Mouse (Mus musculus) heart, postnatal 0 days (tissue): Measurements from ENCODE around the gene Pygm. TPM values are rescaled to one million over a fixed set of nuclear protein-coding genes. Genes with fewer than 3 reads are reported as not detected.

Experiments used
- ATAC-seq: fragments of 200-750 bp; cut with Nextera tagmentation; 2 replicates; pipeline ENCODE4 v1.8.0; 2017; ENCODE audit warnings: low read depth, moderate number of reproducible peaks, moderate library complexity; ENCODE audit not compliant: insufficient read depth
- DNase-seq: peaks from one replicate; pipeline ENCODE4 v3.0.0-alpha.2; 2016; ENCODE audit warnings: low spot score
- H3K27ac ChIP-seq: fragments of 300-500 bp; sonication (generic); 2 replicates; pipeline ENCODE4 v1.5.1; 2014; ENCODE audit warnings: low read depth, mild to moderate bottlenecking
- H3K27me3 ChIP-seq: fragments of 300-500 bp; sonication (generic); 2 replicates; pipeline ENCODE4 v1.6.1; 2014; ENCODE audit warnings: low read length, mixed read lengths; ENCODE audit not compliant: control insufficient read depth, insufficient read depth
- H3K36me3 ChIP-seq: fragments of 300-500 bp; sonication (generic); replicated peaks from 2 replicates; pipeline ENCODE4 v1.6.1; 2014; ENCODE audit warnings: low read length, mixed read lengths; ENCODE audit not compliant: control insufficient read depth, insufficient read depth
- H3K4me1 ChIP-seq: fragments of 300-500 bp; sonication (generic); 2 replicates; pipeline ENCODE4 v1.6.1; 2014; ENCODE audit warnings: antibody characterized with exemption; ENCODE audit not compliant: control insufficient read depth, insufficient read depth
- H3K4me2 ChIP-seq: fragments of 300-500 bp; sonication (generic); 2 replicates; pipeline ENCODE4 v1.6.1; 2014; ENCODE audit warnings: low read depth, mild to moderate bottlenecking, low read length, moderate library complexity
- H3K4me3 ChIP-seq: fragments of 300-500 bp; sonication (generic); 2 replicates; pipeline ENCODE4 v1.5.1; 2014; ENCODE audit warnings: low read depth, low read length
- H3K9ac ChIP-seq: fragments of 300-500 bp; sonication (generic); replicated peaks from 2 replicates; pipeline ENCODE4 v1.6.1; 2014; ENCODE audit warnings: low read depth, low read length, mixed read lengths
- H3K9me3 ChIP-seq: fragments of 300-500 bp; sonication (generic); replicated peaks from 2 replicates; pipeline ENCODE4 v1.6.1; 2016; ENCODE audit warnings: low read length; ENCODE audit not compliant: control insufficient read depth
- CTCF ChIP-seq: IDR thresholded peaks from 2 replicates; pipeline ENCODE4 v1.5.1; 2016; ENCODE audit warnings: antibody characterized with exemption, control low read depth, low read depth
- EP300 ChIP-seq: IDR thresholded peaks from 2 replicates; pipeline ENCODE4 v1.6.1; 2016; ENCODE audit warnings: antibody characterized with exemption, low read depth
- WGBS: fragments of 180-500 bp; shearing (Covaris S2); extraction: QIAGEN DNeasy Blood & Tissue Kit; methylation state at CpG from one replicate; pipeline ENCODE4 v1.1.7; 2014; 5-methylcytosine and 5-hydroxymethylcytosine counted together
- polyA plus RNA-seq: library from polyadenylated mRNA; unstranded; fragments of >200 nt; fragmentation: Nextera tagmentation; extraction: Ambion mirVana; gene quantifications from 2 replicates; pipeline ENCODE4 v1.2.1, GENCODE M21; 2015
- total RNA-seq: library from RNA; depleted of rRNA; stranded (reverse); fragments of >200 nt; gene quantifications from 2 replicates; pipeline ENCODE4 v1.2.3, GENCODE M21; 2014; ENCODE audit warnings: low replicate concordance

The Pygm gene
- total and polyA plus RNA-seq, 2 experiments from 2014 or later: 400 to 487 TPM

DNA sequence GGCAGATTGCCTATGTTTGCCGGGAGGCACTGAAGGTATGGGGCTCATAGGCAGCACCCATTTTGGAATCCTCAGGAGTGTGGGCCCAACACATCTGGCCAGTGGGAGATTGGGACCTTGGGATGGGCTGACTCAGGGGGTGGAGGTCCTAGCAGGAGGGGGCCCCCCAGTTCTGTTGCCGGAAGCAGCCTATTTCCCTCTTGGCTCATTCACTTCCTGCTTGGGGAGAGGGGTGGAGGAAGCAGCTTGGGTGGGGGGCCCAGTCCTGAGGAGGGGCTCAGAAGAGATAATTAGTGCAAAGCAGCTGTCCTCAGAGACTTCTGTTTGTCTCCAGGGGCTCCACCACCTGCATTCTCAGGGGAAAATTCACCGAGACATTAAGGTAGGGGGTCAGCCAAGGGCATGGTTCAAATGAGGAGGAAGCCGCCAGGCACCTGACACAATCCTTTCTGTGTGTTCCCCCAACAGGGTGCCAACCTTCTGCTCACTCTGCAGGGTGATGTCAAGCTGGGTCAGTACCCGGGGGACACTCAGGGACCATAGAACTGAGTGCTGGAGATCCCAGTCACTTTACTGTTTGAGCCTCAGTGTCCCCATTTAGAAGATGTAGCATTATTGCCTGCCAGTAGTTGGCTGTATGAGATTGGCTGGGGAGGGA, 41.8 kb upstream of the Pygm start:
- H3K9ac ChIP-seq: no peak overlapping the region; the same call in 1 of the 2 replicates
- no peak overlapping the region for H3K27ac ChIP-seq
- no peaks in the 10 kb centered on the region for H3K27me3 ChIP-seq
- DNase-seq (no peak), ATAC-seq (no peak)
- H3K4me1 ChIP-seq: 0 out of 2 replicates have a peak, but pooled peaks cover 4% of the 10 kb centered on the region
- 63% methylated on average over 5 of the region's 5 CpGs for WGBS
- peak overlapping the region; percentile 89 for H3K4me2 ChIP-seq
- H3K36me3 ChIP-seq: peaks cover 59% of the 10 kb centered on the region
- H3K4me3 ChIP-seq: peak overlapping the region; percentile 75
- TF ChIP-seq CTCF (no peak), EP300 (no peak)
- no peaks in the 10 kb centered on the region for H3K9me3 ChIP-seq

DNA sequence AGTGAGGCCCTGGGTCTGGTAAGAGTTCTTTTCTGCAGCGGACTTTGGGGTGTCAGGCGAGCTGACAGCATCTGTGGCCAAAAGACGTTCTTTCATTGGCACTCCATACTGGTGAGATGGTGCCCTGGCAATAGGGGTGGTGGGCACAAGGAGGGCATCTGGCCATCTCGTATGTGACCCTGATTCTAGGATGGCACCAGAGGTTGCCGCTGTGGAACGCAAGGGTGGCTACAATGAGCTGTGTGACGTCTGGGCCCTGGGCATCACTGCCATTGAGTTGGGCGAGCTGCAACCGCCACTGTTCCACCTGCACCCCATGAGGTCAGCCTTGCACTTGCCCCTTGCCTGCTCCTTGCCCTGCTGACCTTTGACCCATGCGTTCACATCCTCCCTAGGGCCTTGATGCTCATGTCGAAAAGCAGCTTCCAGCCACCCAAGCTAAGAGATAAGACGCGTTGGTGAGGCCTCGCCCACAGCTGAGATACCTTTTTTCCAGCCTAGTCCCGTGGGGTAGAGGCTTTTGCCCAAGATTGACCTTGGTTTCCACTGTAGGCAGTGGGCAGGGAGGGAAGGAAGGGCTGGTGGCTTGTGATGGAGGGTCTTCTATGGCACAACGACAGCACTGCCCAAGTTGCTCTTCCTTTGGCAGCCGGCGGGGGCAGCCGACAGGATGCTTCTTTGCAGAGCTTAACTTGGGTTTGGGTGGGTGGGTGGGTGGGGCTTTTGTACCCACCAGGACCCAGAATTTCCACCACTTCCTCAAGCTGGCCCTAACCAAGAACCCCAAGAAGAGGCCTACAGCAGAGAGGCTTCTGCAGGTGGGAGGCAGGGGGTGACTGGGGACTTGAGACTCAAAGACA, 40.9 kb upstream of the Pygm start:
- DNase-seq: no peak
- no peak overlapping the region for H3K4me3 ChIP-seq
- WGBS: 74% methylated on average over 19 of the region's 19 CpGs

DNA sequence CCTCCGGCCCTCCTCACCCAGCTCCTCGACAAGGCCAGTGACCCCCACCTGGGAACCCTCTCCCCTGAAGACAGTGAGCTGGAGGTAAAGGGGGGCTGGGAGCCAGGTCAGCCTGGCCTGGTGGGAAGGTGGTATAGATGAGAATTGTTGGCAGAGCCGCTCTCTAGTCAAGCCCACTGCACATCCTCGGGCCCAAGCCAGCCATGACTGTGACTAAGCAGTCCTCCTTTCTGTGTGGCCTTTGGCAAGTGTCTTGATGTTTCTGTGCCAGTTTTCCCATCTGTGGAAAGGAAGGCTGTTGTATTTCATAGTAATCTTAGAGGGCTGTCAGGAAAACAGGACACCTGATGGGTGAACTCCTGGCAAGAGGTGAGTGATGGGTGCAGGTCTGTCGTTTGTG, 40.2 kb upstream of the Pygm start:
- DNase-seq (no peak), ATAC-seq (no peak)
- Histone ChIP-seq H3K27ac (no peak overlapping the region), H3K9me3 (no peaks in the 10 kb centered on the region), H3K9ac (no peak overlapping the region), H3K4me1 (0 out of 2 replicates have a peak, but pooled peaks cover 4% of the 10 kb centered on the region), H3K4me2 (no peak overlapping the region), H3K27me3 (no peaks in the 10 kb centered on the region), H3K4me3 (no peak overlapping the region), H3K36me3 (peaks cover 43% of the 10 kb centered on the region)
- 82% methylated on average over 5 of the region's 5 CpGs for WGBS
- TF ChIP-seq CTCF (no peak), EP300 (no peak)

More for the DNA sequence above, 40.9 kb upstream of the Pygm start:
- Histone ChIP-seq H3K27ac (no peak overlapping the region), H3K9me3 (no peaks in the 10 kb centered on the region), H3K4me1 (0 out of 2 replicates have a peak, but pooled peaks cover 4% of the 10 kb centered on the region), H3K27me3 (no peaks in the 10 kb centered on the region), H3K9ac (no peak overlapping the region), H3K4me2 (0 out of 2 replicates have a peak overlapping the region, but pooled peaks have one; percentile 89), H3K36me3 (peaks cover 50% of the 10 kb centered on the region)
- ATAC-seq: no peak
- TF ChIP-seq EP300 (no peak), CTCF (no peak)

DNA sequence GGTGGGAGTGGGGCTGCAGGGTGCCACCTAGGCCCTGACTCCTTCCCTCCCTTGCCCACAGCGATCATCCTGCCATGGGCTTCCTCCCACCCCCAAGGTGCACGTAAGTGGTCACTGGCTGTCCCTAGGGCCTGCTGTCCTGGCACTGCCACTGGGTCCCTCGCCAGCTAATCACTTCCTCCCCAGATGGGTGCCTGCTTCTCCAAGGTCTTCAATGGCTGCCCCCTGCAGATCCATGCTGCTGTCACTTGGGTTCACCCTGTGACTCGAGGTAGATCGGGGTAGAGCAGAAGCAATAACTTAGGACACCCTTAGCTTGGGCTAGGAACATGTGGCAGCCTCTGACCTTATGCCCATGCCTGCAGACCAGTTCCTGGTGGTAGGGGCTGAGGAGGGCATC, 38.2 kb upstream of the Pygm start:
- ATAC-seq (no peak), DNase-seq (no peak)
- Histone ChIP-seq H3K27ac (no peak overlapping the region), H3K4me1 (no peaks in the 10 kb centered on the region), H3K4me2 (no peak overlapping the region), H3K27me3 (no peaks in the 10 kb centered on the region), H3K9me3 (no peaks in the 10 kb centered on the region), H3K9ac (no peak overlapping the region), H3K36me3 (peaks cover 34% of the 10 kb centered on the region), H3K4me3 (no peak overlapping the region)
- WGBS: 89% methylated on average over 5 of the region's 5 CpGs
- TF ChIP-seq CTCF: no peak
- no peak for TF ChIP-seq EP300

DNA sequence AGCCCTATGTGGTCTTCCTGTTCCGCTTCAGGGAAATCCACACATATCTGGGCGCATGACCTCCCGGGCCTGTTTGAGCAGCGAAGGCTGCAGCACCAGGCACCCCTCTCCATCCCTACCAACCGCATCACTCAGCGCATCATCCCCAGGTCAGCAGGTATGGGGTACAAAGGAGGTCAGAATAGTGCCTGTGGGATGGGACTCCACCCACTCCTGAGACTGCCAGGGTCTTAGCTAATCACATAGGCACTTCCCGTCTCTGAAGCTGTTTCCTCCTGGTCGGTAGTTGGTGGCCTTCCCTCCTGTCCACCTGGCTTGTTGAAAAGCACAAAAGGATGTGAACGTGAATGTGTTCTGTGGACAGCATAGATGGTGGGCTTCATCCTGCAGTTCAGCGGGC, 37.5 kb upstream of the Pygm start:
- H3K9me3 ChIP-seq: no peaks in the 10 kb centered on the region
- no peaks in the 10 kb centered on the region for H3K4me1 ChIP-seq
- no peak overlapping the region for H3K9ac ChIP-seq
- no peak overlapping the region for H3K4me3 ChIP-seq
- 78% methylated on average over 10 of the region's 10 CpGs for WGBS
- no peak overlapping the region for H3K27ac ChIP-seq
- no peaks in the 10 kb centered on the region for H3K27me3 ChIP-seq
- peaks cover 34% of the 10 kb centered on the region for H3K36me3 ChIP-seq
- ATAC-seq: no peak
- no peak overlapping the region for H3K4me2 ChIP-seq
- TF ChIP-seq CTCF (no peak), EP300 (no peak)
- no peak for DNase-seq
